Mouse (Mus musculus) midbrain, embryonic 12.5 days (tissue): ENCODE results near the gene Wdr3. TPM values are rescaled to one million over a fixed set of nuclear protein-coding genes. Genes with fewer than 3 reads are reported as not detected.

Experiments
- ATAC-seq: fragments of 200-750 bp; cut with Nextera tagmentation; 2 replicates; pipeline ENCODE4 v1.8.0; 2017; ENCODE audit warnings: low read depth, moderate TSS enrichment, moderate library complexity; ENCODE audit not compliant: low FRiP score
- H3K27ac ChIP-seq: fragments of 300-500 bp; sonication (generic); replicated peaks from 2 replicates; pipeline ENCODE4 v1.5.1; 2016; ENCODE audit warnings: mild to moderate bottlenecking
- H3K27me3 ChIP-seq: fragments of 300-500 bp; sonication (generic); 2 replicates; pipeline ENCODE4 v1.6.1; 2016; ENCODE audit warnings: mild to moderate bottlenecking
- H3K36me3 ChIP-seq: fragments of 300-500 bp; sonication (generic); 2 replicates; pipeline ENCODE4 v1.6.1; 2016
- H3K4me1 ChIP-seq: fragments of 300-500 bp; sonication (generic); 2 replicates; pipeline ENCODE4 v1.6.1; 2016
- H3K4me2 ChIP-seq: fragments of 300-500 bp; sonication (generic); replicated peaks from 2 replicates; pipeline ENCODE4 v1.6.1; 2016; ENCODE audit warnings: mild to moderate bottlenecking, moderate library complexity
- H3K4me3 ChIP-seq: fragments of 300-500 bp; sonication (generic); 2 replicates; pipeline ENCODE4 v1.5.1; 2016; ENCODE audit warnings: mild to moderate bottlenecking
- H3K9ac ChIP-seq: fragments of 300-500 bp; sonication (generic); replicated peaks from 2 replicates; pipeline ENCODE4 v1.6.1; 2016; ENCODE audit warnings: mild to moderate bottlenecking, moderate library complexity
- H3K9me3 ChIP-seq: fragments of 300-500 bp; sonication (generic); 2 replicates; pipeline ENCODE4 v1.6.1; 2016; ENCODE audit warnings: mild to moderate bottlenecking
- WGBS: fragments of 180-500 bp; shearing (Covaris S2); methylation state at CpG from one replicate; pipeline ENCODE4 v1.1.7; 2016; 5-methylcytosine and 5-hydroxymethylcytosine counted together
- polyA plus RNA-seq: library from polyadenylated mRNA; unstranded; fragments of >200 nt; fragmentation: Nextera tagmentation; extraction: Ambion mirVana; gene quantifications from 2 replicates; pipeline ENCODE4 v1.2.1, GENCODE M21; 2016

Gene Wdr3
- polyA plus RNA-seq, 1 experiment from 2014 or later = 50.9 TPM

- no peaks in the 10 kb centered on the region for H3K4me1 ChIP-seq
- no peak overlapping the region for H3K4me3 ChIP-seq
- H3K4me2 ChIP-seq = no peak overlapping the region
- no peak for ATAC-seq
- H3K27ac ChIP-seq = no peak overlapping the region
- no peaks in the 10 kb centered on the region for H3K27me3 ChIP-seq
- WGBS = 84% methylated on average over 1 of the region's 1 CpGs
- H3K9me3 ChIP-seq = no peaks in the 10 kb centered on the region
- H3K36me3 ChIP-seq = no peaks in the 10 kb centered on the region
- H3K9ac ChIP-seq = no peak overlapping the region
Measured at GRCm38 (mm10) chr3:100122445-100122844, 39.8 kb downstream of the Wdr3 start.

DNA sequence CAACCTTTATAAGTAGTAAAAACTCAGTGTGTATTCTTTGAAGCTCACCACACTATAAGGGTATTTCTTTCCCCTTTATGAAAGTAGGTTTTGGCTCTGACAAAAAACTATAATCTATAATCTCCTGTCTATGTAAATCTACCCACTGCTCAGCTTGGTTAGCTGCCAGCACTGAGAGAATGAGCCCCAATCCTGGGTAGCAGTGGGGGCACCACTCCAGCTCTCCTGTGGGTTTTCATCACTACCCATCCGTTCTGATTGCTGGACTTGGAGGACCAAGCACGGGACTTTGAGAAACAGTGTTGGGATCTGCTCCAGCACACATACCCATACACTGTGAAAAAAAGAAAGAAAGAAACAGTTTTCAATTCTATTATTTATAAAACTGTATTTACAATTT lies 40.2 kb downstream of the Wdr3 start:
- Histone ChIP-seq H3K4me1 (no peaks in the 10 kb centered on the region), H3K27me3 (no peaks in the 10 kb centered on the region), H3K4me3 (no peak overlapping the region), H3K27ac (no peak overlapping the region), H3K4me2 (no peak overlapping the region), H3K36me3 (no peaks in the 10 kb centered on the region), H3K9me3 (no peaks in the 10 kb centered on the region), H3K9ac (no peak overlapping the region)
- no peak for ATAC-seq
- 82% methylated on average over 2 of the region's 2 CpGs for WGBS

DNA sequence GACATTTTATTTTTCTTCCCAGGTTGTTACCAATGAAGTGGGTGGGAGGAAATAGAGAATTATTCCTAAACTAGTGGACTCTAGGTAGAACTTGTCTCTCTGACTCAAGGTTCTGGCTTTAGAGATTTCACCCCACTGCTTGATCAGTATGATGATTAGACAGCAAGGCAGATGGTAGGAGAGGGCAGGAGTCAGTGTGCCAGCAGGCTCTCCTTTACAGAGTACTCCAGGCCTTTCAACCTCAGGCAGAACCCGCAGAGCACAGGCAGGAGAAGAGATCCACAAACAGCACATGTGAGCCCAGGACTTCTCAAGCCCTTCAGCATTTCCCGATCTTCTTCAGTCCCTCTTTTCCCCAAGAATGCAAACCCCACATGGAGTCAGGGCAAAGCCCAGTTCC lies 43.5 kb downstream of the Wdr3 start:
- Histone ChIP-seq H3K4me3 (no peak overlapping the region), H3K9ac (no peak overlapping the region), H3K27me3 (no peaks in the 10 kb centered on the region), H3K9me3 (no peaks in the 10 kb centered on the region), H3K27ac (no peak overlapping the region), H3K36me3 (no peaks in the 10 kb centered on the region), H3K4me2 (no peak overlapping the region), H3K4me1 (no peaks in the 10 kb centered on the region)
- 93% methylated on average over 2 of the region's 2 CpGs for WGBS
- ATAC-seq = no peak

GRCm38 (mm10) chr3:100106736-100107135 lies 55.5 kb downstream of the Wdr3 start:
- no peaks in the 10 kb centered on the region for H3K4me1 ChIP-seq
- H3K36me3 ChIP-seq = no peaks in the 10 kb centered on the region
- no peak for ATAC-seq
- H3K9me3 ChIP-seq = no peaks in the 10 kb centered on the region
- no peak overlapping the region for H3K9ac ChIP-seq
- no peak overlapping the region for H3K27ac ChIP-seq
- no peaks in the 10 kb centered on the region for H3K27me3 ChIP-seq
- H3K4me2 ChIP-seq = no peak overlapping the region
- 93% methylated on average over 2 of the region's 2 CpGs for WGBS
- no peak overlapping the region for H3K4me3 ChIP-seq

DNA sequence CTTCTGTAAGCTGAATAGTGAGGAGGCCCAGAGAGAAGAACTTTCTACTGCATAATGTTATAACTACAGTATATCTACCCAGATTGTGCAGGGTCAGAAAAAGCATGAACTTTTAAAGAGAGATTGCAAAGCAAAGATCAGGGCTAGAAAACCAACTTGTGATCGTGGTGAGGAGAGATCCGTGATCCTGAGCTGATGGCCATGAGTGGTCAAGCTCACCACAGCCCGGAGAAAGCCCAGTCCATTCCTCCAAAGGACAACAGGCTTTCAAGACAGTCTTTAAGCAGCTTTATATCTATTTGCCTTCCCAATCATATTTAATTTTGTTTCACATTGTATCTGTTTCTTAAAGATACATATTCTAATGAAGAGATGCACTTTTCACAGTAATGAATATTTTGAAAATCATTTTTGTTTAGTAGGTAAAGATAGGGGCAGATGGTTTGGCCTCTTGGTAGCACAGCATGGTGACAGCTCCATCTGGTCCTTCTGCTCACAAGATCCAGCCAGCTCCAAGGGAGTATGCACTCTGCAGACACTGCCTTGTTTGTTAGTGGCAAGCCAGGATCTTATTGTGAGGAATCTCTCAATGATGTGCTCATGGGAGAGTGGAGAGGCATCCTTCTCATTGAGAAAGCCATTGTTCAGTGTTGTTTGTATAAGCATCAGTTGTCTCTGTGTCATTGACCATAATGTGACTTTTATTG lies 59.7 kb downstream of the Wdr3 start:
- no peaks in the 10 kb centered on the region for H3K4me1 ChIP-seq
- no peak overlapping the region for H3K4me2 ChIP-seq
- no peaks in the 10 kb centered on the region for H3K27me3 ChIP-seq
- H3K27ac ChIP-seq = no peak overlapping the region
- no peaks in the 10 kb centered on the region for H3K36me3 ChIP-seq
- ATAC-seq = no peak
- no peaks in the 10 kb centered on the region for H3K9me3 ChIP-seq
- H3K4me3 ChIP-seq = no peak overlapping the region
- WGBS = 94% methylated on average over 3 of the region's 3 CpGs
- H3K9ac ChIP-seq = no peak overlapping the region

Other genes starting within 250 kb of the Wdr3 start
- 37.5 and 39.7 TPM in 2 replicates for gene Gdap2, start within 50 bp of the Wdr3 start, polyA plus RNA-seq